Mouse (Mus musculus) thymus, postnatal 0 days (tissue): ENCODE data around the gene Vamp2. TPM values are rescaled to one million over a fixed set of nuclear protein-coding genes. Genes with fewer than 3 reads are reported as not detected.
"Not testable (repeated sequence)": the region's sequence is repeated elsewhere in the genome, so short reads cannot be mapped to it uniquely, and the experiment has no call there.

Experiments used
- DNase-seq: peaks from one replicate; pipeline ENCODE4 v3.0.0-alpha.2; 2015; ENCODE audit warnings: low spot score
- polyA plus RNA-seq: library from polyadenylated mRNA; unstranded; fragments of >200 nt; fragmentation: Nextera tagmentation; extraction: Ambion mirVana; gene quantifications from 2 replicates; pipeline ENCODE4 v1.2.1, GENCODE M21; 2015

Vamp2 gene
- polyA plus RNA-seq, 1 experiment from 2014 or later, result 35.9 TPM

DNA sequence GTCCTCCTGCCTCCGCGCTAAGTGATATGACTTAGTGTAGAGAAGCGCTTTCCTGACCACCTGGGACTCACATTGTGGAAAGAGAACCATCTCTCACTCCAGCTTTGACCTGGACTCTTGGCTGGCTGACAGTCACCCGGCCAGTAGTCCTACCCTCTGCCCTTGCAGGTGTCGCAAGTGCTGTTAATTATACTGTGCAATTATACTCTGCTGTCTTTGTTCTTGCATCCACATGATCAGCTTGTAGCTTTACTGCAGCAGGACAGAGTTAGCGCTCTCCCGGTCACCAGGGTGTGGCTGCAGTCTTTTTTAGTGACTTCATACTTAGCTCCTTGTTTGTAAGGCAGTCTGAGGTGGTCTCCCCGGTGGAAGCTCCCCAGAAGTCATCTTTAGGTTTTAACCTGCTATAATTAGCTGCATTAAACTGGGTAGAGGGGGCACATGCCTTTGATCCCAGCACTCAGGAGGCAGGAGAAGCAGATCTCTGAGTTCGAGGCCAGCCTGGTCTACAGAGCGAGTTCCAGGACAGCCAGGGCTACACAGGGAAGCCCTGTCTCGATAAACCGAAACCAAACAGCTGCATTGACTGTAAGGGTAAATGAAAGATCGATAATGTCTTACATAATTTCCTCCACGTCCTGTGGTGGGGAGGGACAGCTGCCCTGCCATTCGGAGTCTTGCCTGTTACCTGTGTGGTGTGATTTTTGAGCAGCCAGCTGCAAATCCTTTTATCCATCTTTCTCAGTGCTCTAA is 8.0 kb upstream of the Vamp2 start:
- no peak for DNase-seq

DNA sequence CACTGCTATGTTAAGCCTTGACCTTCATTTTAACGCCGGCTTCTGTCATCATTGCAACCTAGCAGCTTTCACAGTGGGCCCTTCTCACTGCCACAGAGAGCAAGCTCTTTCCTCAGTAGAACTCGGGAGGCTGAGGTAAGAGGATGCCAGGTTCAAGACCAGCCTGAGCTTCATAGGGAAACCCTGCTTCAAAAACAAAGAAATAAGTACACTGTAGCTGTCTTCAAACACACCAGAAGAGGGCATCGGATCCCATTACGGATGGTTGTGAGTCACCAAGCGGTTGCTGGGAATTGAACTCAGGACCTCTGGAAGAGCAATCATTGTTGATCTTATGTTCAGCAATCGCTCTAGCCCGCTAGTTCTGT is 7.5 kb upstream of the Vamp2 start:
- DNase-seq, result no peak

GRCm38 (mm10) chr11:69081613-69082012 is 6.7 kb upstream of the Vamp2 start:
- DNase-seq, result no peak

DNA sequence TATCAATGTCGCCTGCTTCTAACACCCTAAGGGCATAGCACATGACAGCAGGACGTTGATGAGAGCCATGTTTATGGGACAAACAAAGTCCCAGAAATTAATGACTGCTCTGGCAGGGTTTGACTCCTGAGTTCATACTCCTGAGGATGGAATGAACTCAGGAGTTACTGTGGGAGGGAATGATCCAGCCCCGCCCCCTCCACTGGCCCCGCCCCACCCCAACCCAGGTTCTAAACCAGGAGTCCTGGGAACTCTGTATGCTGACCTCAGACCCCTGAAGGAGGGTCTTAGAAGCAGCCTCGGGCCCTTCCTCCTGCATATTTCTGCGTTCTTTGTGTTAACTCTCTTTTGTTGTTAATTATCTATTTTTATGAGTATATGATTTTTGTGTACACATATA is 2.7 kb upstream of the Vamp2 start:
- DNase-seq, result no peak

- no peak for DNase-seq
These were observed 1.9 kb upstream of the Vamp2 start for GRCm38 (mm10) chr11:69086390-69086789.

DNA sequence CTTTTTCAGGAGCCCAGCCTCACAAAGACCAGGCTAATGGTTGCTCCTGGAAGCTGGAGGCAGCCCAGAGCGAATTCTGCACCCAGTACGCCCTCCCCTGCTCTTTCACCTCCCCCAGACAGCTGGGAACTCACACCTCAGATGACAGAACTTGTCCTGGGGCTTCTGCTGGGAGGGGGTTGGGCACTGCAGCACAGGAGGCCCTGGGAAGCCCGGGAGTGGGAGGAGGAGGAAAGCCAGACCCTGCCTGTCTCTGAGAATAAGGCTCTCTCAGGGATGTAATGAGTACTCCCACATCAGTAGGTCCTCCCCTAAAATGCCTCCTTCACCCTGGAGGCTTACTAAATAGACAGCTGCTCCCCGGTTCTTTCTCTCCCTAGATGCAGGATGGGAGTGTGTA is 1.2 kb upstream of the Vamp2 start:
- no peak for DNase-seq

DNA sequence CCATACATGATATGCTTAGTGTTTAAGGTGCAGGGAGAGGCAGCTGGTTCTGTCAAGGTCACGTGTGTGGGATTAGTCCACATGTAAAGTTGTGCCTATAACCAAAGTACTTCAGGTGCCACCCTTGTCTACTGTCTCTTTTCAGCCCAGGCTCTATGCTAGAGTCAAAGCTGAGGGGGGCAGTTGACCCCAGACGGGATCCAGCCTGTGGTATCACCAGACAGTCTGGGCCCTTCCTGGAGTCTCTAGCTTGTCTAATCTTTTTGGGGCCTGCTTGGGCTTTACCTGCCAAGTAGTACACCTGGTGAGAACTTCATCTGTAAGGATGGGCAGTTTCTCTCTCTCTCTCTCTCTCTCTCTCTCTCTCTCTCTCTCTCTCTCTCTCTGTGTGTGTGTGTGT is 693 bp upstream of the Vamp2 start:
- DNase-seq, result no peak

DNA sequence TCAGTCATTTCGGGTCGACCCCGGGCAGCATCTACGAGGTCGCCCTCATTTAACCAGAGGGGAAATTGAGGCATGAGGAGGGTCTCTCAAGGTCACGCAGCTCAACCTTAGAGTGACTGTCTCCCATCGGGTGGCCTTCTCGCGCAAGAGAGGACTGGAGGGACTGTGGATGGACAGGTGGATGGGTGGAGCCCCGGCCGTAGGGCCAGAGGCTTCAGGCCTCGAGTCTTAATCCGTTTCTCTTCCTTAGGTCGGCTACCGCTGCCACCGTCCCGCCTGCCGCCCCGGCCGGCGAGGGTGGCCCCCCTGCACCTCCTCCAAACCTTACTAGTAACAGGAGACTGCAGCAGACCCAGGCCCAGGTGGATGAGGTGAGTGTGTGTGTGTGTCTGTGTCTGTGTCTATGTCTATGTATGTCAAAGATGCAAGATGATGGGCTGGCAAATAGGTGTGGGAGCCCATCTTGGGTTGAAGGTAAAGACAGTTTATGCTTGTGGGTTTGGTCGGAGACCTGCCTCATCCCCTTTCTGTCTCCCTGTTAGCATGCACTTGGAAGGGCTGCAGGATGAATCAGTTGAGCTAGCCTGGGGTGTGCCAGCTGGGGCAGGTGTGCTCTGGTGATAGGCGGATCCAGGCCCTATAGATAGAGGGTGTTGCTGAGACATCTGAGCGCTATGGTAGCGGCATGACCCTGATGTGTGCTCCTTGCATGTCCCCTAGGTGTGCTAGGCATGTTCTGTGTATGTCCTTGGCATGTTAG is 746 bp downstream of the Vamp2 start:
- no peak for DNase-seq

DNA sequence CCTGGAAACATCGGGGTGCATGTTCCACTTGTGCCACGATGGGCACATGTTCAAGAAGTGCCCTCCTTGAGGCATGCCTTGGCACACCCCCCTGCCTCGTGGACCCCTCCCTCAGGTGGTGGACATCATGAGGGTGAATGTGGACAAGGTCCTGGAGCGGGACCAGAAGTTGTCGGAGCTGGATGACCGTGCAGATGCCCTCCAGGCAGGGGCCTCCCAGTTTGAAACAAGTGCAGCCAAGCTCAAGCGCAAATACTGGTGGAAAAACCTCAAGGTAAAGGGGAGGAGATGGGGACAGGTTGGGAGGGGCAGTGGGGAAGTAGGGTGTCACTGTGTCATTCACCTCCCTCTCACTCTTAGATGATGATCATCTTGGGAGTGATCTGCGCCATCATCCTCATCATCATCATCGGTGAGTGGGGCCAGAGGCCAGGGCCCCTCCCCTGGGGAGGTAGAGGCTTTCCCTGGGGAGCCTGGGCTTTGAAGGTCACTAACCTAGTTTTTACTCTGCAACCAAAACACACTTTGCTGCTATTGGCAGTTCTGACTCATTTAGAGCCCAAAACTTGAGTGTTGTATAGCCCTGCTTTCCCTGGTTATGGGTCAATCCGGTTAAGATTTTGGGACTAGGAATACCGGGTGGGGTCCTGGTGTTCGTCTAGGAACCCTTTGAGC is 1.5 kb downstream of the Vamp2 start:
- no peak for DNase-seq

GRCm38 (mm10) chr11:69090367-69090766 is 2.1 kb downstream of the Vamp2 start:
- no peak for DNase-seq

- DNase-seq, result no peak
These were observed 3.5 kb downstream of the Vamp2 start for GRCm38 (mm10) chr11:69091566-69092385.

GRCm38 (mm10) chr11:69092386-69092751 is 4.1 kb downstream of the Vamp2 start:
- DNase-seq, result peak; percentile 82

DNA sequence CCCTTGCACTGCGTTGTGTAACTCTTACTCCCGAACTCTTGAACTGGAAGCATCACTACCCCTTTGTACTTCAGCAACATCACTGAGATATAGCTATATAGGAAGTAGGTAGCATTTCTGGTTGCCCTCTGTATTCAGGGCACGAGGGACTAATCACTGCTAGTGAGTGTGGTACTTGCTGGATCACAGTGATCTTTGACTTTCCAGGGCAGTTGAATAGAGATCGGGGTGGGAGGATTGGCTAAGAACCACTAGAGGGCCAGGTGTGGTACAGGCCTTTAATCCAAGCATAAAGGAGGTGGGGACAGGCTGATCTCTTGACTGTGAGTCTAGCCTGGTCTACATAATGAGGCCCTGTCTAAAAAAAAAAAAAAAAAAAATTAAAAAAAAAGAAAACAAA is 4.6 kb downstream of the Vamp2 start:
- DNase-seq, result no peak

DNA sequence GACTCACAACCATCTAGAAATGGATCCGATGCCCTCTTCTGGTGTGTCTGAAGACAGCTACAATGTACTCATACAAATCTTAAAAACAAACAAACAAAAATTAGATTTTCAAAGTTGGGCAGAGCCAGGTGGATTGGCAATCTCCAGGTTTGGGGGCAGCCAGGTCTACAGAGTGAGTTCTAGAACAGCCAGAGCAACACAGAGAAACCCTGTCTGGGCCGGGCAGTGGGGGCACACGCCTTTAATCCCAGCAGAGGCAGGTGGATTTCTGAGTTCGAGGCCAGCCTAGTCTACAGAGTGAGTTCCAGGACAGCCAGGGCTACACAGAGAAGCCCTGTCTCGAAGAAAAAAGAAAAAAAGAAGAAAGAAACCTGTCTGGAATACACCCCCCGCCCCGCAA is 5.6 kb downstream of the Vamp2 start:
- not testable (repeated sequence) for DNase-seq

DNA sequence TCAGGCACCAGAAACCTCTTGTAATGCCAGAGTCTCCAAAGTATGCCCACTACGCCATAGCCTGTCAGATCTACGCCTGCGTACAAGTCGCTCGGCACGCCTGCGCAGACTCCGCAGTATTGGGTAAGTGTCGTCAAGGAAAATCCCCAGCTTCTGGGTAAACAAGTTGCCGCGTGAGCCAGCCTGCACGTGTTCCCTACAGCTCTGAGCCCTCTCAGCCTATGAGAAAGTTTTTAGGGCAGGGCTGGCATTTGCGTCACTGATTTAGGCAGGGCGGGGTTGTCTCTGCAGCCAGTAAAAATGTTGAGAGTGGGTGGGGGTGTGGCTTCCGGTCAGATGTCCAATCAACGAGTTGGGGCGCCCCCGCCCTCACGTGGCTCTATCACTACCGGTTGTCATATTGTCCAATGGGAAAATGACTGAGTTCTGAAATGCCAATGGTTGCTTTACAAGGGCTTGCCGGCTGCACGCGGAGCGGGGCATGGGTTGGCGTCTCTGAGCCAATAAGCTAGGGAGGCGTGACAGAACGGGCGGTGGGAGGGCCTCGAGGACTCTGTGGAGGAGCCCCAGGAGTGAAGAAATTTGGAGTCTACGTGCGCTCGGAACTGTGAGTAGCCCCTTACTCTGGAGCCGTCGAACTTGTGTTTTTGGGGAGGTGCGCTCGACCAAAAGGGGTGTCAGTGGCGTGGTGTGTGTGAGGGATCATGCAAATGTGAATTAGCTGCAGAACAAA is 6.6 kb downstream of the Vamp2 start, which contains the start of gene Per1:
Gene Per1, plus strand, starts transcription at position 521 of the 733 bp plus-strand sequence.
- peak; percentile 100 for DNase-seq

DNA sequence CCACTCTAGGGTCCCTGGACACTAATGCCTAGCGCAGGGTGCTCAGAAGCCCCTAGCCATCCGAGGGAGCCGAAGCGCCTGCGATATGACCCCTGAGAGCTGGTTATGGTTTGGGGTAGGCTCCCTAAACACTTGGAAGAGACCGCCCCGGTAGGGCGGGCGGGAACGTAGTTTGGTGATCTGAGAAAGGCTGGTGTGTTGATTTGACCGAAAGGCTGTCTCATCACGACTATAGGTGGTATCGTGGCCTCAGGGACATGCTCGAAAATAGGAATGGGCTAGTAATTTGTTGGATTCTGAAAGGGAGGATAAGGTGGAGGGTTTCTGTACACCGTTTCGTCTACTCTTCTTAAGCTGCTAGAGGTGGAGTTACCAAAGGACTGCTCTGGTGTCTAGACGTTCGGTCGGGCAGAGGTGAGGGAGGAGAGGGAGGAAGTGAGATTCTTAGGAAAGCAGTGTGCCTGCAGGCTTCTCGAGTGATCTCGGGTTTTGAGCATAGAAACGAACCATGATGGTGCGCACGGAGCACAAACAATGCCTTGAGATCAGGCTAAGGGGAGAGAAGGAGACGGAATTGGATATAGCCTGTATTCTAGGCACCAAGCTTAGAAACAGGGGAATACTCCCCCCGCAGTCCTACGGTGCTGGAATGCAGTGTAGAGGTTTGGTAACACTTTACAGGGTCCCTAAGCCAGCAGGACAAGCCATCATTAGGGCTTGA is 7.4 kb downstream of the Vamp2 start:
- peak; percentile 61 for DNase-seq

- no peak for DNase-seq
These were observed 8.2 kb downstream of the Vamp2 start for GRCm38 (mm10) chr11:69096360-69096986.

DNA sequence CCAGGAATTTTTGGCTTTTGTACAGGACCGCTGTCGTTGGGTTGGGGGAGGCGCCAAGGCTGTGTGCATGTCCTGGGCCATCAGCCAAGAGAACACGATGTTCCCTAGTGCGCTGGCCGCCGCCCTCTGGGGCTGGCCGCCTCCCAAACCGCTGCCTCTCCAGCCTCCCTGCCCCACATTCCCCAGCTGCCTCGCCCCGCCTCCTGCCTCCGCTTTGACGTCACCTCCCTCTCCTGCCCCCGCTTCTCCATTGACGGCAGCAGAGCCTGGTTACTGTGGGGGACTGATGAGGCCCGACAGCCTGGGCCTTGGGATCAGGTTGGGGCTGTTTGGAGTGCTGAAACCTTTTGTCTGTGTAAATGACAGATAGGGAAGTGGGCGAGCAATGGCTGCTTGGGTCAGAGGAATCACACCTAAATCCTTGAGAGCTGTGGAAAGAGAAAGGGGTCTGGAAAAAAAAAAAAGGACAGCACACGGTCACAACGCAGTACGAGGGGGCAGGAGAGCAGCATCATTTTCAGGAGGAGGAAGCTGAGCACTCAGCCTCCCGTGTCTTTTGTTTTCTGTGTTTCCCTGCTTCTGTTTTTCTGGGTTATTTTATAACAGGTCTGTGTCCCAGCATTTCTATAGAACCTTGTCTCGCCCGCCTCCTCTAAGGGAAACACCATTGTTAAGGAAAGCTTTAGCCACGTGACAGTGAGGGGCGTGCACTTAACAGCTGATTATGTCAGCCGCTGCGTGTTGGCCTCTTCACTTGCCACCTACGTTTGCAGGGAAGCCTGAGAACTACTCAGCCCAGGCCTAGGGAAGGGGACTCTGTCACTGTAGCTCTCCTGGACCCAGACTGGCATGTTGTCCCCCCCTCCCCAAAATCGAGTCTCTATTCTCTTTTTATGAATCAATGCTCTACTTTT is 9.0 kb downstream of the Vamp2 start:
- peak; percentile 78 for DNase-seq
